Mouse (Mus musculus): ENCODE results near the gene Smurf1.

DNA sequence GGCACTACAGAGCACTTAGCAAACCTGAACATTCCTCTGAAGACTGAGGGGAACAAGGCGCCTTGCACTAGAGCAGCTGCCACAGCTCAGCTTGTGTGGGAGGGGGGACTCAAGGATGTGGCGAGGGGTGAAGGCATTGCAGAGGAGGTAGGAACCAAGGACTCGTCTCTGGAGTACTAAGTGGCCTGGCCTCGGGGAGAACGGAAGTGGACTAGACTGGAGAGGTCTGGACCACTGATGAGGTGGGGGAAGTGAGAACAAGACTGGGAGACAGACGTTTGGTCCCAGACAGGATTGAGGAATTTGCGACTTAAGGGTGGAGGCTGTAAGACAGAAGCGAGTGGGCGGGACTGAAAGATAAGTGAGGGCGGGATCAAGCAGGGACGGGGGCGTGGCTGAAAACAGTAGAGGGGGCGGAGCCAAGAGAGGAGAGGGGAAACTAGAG lies 1.8 kb downstream of the Smurf1 start:
- TF ChIP-seq CTCF (IDR thresholded peaks at IDR 0.05; ENCODE audit: control insufficient read depth, insufficient read depth, low read length) (no peak), POLR2A (IDR thresholded peaks at IDR 0.05; ENCODE audit: borderline replicate concordance, control insufficient read depth, low read depth, low read length) (no peak)
